Mouse (Mus musculus) brain, embryonic 14.5 days (tissue): Measurements from ENCODE around the gene Plekhh3.
"Not testable (repeated sequence)": the region's sequence is repeated elsewhere in the genome, so short reads cannot be mapped to it uniquely, and the experiment has no call there.

Experiments
- CTCF ChIP-seq: fragments of 200-500 bp; IDR thresholded peaks from 2 replicates; pipeline ENCODE4 v1.5.1; 2012; ENCODE audit warnings: inconsistent platforms, mild to moderate bottlenecking, moderate library complexity, borderline replicate concordance; ENCODE audit not compliant: insufficient read depth, insufficient read length; ENCODE audit errors: extremely low read depth
- POLR2A ChIP-seq: fragments of 200-500 bp; IDR thresholded peaks from 2 replicates; pipeline ENCODE4 v1.6.1; 2012; ENCODE audit warnings: mild to moderate bottlenecking, inconsistent platforms, borderline replicate concordance; ENCODE audit not compliant: poor library complexity, insufficient read depth, insufficient read length, severe bottlenecking; ENCODE audit errors: extremely low read depth

- not testable (repeated sequence) for TF ChIP-seq CTCF, POLR2A
These were observed 46.1 kb downstream of the Plekhh3 start for GRCm38 (mm10) chr11:101125008-101125407.
